Mouse (Mus musculus): ENCODE data around the gene Alox15. TPM values are rescaled to one million over a fixed set of nuclear protein-coding genes. Genes with fewer than 3 reads are reported as not detected.

Alox15 gene
- total RNA-seq (2023): 1.2 and 3.1 TPM in 2 replicates

GRCm38 (mm10) chr11:70351868-70352267 lies at the start of gene Alox15:
Alox15 (minus strand) TSS chr11:70352031.

GRCm38 (mm10) chr11:70322528-70322927 lies 29.3 kb downstream of the Alox15 start, which contains the start of gene Alox12e:
Alox12e (minus strand) TSS chr11:70322628.

Other genes starting within 250 kb of the Alox15 start
- 6.6 and 9.0 TPM in 2 replicates for gene Mgl2, start 221.7 kb downstream of the Alox15 start, total RNA-seq (2023)
- gene Clec10a, start 195.8 kb downstream of the Alox15 start, total RNA-seq (2023): 11.3 and 11.4 TPM in 2 replicates
- gene Slc16a11, start 139.3 kb downstream of the Alox15 start, total RNA-seq (2023): not detected in 2 replicates
- gene Slc16a13, start 131.0 kb downstream of the Alox15 start, total RNA-seq (2023): 0.95 and 2.2 TPM in 2 replicates
- not detected in 2 replicates for gene Bcl6b, start 122.2 kb downstream of the Alox15 start, total RNA-seq (2023)
- 33.5 and 36.5 TPM in 2 replicates for gene 0610010K14Rik, start 114.1 kb downstream of the Alox15 start, total RNA-seq (2023)
- gene Gm21988, start 112.2 kb downstream of the Alox15 start, total RNA-seq (2023): 3.0 and 5.2 TPM in 2 replicates
- gene Rnasek, start 112.2 kb downstream of the Alox15 start, total RNA-seq (2023): 101 and 117 TPM in 2 replicates
- 0.51 TPM in 1 of 2 replicates, not detected in the other for gene Alox12, start 96.7 kb downstream of the Alox15 start, total RNA-seq (2023)
- gene Alox12e, start 29.4 kb downstream of the Alox15 start, total RNA-seq (2023): not detected in 2 replicates
- 12.0 and 22.1 TPM in 2 replicates for gene Pelp1, start 58.0 kb upstream of the Alox15 start, total RNA-seq (2023)
- gene Arrb2, start 80.6 kb upstream of the Alox15 start, total RNA-seq (2023): 950 and 1,080 TPM in 2 replicates
- 24.7 and 31.8 TPM in 2 replicates for gene Med11, start 99.9 kb upstream of the Alox15 start, total RNA-seq (2023)
- 0.61 and 0.66 TPM in 2 replicates for gene Zmynd15, start 107.4 kb upstream of the Alox15 start, total RNA-seq (2023)
- 2.9 and 7.3 TPM in 2 replicates for gene Cxcl16, start 108.0 kb upstream of the Alox15 start, total RNA-seq (2023)
- not detected in 2 replicates for gene Tm4sf5, start 153.2 kb upstream of the Alox15 start, total RNA-seq (2023)
- gene Vmo1, start 162.6 kb upstream of the Alox15 start, total RNA-seq (2023): not detected in 2 replicates
- not detected in 2 replicates for gene Gltpd2, start 167.2 kb upstream of the Alox15 start, total RNA-seq (2023)
- gene Psmb6, start 173.3 kb upstream of the Alox15 start, total RNA-seq (2023): 85.9 and 94.4 TPM in 2 replicates
- not detected in 2 replicates for gene Gm40193, start 180.9 kb upstream of the Alox15 start, total RNA-seq (2023)
- gene Pld2, start 188.0 kb upstream of the Alox15 start, total RNA-seq (2023): 2.0 and 3.3 TPM in 2 replicates
- gene Mink1, start 210.8 kb upstream of the Alox15 start, total RNA-seq (2023): 14.2 and 21.9 TPM in 2 replicates

Measured in neutrophil, adult 65 days (primary cell).